Mouse (Mus musculus) ovary, postnatal 10 days (tissue): ENCODE measurements around the gene Tmem63c.

ENCODE experiments used
- DNase-seq: peaks from one replicate; pipeline ENCODE4 v3.0.0; 2022; ENCODE audit warnings: low spot score

Gene Tmem63c

DNA sequence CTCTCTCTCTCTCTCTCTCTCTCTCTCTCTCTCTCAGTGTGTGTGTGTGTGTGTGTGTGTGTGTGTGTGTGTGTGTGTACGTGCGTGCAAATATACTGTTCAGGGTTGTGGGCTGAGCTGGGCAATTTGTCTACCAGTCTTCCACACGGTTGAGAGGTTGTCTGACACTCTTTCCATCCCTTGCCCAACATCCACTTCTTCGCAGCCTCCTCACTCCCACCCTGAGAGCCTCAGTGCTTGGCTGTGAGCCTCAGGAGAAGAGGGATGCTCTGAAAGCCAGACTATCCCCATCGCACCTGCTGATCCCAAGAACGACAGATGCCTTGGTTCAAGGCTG, 20.3 kb upstream of the Tmem63c start:
- no peak for DNase-seq

DNA sequence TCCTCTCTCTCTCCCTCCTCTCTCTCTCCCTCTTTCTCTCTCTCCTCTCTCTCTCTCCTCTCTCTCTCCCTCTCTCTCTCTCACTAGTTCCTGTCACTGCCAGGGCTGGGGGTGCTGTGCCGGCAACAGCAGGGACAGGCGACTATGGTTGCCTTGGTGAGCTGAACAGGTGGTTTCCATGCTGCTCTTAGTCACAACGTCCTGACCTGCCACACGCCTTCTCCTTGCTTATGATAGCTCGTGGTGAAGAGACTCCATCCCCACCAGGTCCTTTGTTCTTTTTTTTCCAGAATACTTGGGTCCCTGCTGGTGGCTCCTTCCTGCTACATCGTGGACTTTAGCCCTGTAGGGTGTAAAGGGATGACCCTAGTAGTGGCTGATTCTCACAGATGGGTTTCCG, 18.9 kb upstream of the Tmem63c start:
- DNase-seq = no peak

- DNase-seq = no peak
These were observed 18.3 kb upstream of the Tmem63c start for GRCm38 (mm10) chr12:87002815-87003214.

DNA sequence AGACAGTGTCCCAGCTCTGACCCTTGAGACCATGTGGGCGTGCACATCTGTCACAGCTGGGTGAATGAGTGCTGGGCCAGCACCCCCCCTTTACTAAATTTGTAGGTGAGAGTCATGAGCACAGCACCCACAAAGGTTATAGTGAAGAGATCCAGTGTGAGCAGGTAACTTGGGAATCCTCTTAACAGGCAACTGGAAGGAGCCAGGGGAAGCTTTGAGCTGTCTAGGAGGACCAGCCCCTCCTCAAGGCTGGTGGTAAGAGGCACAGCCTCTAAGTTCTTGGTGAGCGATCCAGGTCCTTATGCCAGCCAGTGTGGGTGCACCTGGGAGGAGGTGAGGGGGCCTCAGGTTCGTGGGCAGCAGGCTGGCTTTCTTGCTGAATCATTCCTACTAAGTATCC, 17.5 kb upstream of the Tmem63c start:
- no peak for DNase-seq

- DNase-seq = no peak
These were observed 16.5 kb upstream of the Tmem63c start for GRCm38 (mm10) chr12:87004596-87004995.

- no peak for DNase-seq
These were observed 4.1 kb upstream of the Tmem63c start for GRCm38 (mm10) chr12:87017041-87017440.

GRCm38 (mm10) chr12:87018756-87019155, 2.4 kb upstream of the Tmem63c start:
- DNase-seq = no peak

DNA sequence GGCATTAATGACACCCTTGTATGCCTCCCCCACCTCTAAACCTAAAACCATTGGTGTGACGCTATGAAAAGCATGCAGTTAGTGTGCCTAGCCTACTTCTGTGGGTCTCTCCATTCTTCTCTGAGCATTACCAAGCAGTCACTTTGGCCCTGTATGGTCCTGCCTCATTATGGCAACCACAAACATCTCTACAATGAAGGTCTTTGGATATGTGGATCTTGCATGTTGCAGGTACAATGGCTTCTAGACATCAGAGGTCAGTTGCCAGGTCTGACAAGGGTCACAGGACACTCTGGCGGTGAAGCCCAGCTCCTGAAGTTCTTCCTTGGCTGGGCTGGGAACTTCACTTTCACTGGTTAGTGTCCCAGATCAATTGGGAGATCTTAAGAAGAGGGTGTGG, 866 bp downstream of the Tmem63c start:
- no peak for DNase-seq

DNA sequence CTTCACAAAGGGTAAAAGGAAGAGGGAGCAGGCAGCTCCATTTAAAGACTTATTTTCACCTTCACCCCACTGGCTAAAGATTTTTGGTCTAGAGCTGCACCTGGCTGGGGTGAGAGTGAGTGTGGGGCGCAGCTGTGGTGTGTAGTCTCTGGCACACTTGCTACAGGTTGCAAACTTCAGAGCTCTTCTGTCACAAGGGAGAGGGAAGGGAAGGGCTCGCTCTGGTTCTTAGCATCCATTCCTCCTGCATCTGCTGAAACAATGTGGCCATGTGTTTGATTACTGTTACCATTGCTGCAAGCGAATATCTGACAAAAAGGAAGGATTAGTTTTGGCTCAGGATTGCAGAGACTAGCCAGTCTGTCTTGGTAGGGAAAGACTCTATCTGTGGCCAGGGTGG, 2.3 kb downstream of the Tmem63c start:
- no peak for DNase-seq

GRCm38 (mm10) chr12:87026109-87026870, 5.2 kb downstream of the Tmem63c start:
- no peak for DNase-seq

- DNase-seq = no peak
These were observed 5.7 kb downstream of the Tmem63c start for GRCm38 (mm10) chr12:87026871-87027240.

DNA sequence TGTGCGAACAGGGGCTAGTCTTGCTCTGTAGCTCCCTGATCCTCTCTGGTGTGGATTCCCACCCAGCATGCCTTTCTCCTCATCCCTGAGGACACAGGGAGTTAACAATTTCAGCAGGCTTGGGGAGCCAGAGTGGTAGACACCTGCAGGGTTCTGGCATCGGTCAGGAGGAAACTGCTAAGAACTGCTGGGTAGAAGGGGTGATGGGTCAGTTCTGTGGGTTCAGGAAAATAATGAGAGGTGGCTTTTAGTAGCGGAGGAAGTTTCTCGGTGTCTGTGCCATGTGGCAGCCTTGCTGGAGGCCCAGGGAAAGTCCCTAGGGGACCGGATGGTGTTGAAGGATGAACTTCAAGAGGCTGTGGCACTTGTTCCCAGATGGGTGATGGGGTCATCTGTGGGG, 6.3 kb downstream of the Tmem63c start:
- DNase-seq = no peak

DNA sequence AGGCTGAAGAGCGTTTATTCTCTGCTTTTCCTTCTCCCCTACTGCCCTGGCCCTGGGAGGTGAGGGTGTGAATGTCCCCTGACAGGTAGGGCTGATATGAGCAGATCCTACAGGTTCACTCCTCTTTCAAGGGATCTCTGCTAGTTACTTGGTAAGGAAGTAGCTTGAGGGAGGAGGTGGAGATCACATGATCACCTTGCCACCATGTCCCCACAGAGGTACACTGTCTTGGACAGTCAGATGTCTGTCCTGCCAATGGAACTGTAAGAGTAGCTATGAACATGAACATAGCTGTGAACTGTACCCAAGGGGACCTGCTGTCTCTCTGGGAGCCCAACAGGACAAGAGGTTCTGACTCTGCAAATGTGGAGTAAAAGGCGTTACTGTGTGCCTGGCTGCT, 6.9 kb downstream of the Tmem63c start:
- no peak for DNase-seq

DNA sequence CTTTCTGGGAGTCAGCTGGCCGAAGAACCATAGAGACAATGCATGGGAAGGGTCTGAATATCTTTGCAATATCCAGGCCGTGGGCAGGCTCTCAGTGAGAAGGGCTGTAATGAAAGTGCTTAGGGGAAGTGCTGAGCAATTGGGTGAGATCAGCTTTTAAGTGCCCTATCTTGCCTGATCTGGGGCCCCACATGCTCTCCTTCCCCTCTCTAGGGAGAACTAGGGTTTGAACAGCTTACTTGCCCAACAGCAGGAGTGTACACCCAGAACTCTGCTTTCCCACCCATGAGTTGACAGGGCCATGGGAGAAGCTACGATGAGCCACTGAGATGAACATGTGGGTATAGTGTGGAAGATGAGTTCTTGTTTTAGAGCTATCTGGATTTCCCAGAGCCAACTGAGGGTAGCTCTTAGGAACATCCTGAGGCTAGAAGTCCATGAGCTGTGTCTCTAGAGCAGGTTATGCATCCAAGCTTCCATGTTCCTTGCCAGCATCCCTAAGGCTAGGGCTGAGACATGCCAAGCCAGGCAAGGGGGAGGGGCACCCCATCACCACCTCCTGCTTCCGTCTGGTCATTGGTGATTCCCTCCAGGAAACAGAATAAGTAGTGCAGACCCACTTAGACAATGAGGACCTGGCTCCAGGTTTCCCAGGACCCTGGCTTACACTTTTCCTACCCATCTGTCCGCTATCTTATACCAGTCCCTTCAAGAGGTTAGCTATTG, 8.3 kb downstream of the Tmem63c start:
- no peak for DNase-seq

DNA sequence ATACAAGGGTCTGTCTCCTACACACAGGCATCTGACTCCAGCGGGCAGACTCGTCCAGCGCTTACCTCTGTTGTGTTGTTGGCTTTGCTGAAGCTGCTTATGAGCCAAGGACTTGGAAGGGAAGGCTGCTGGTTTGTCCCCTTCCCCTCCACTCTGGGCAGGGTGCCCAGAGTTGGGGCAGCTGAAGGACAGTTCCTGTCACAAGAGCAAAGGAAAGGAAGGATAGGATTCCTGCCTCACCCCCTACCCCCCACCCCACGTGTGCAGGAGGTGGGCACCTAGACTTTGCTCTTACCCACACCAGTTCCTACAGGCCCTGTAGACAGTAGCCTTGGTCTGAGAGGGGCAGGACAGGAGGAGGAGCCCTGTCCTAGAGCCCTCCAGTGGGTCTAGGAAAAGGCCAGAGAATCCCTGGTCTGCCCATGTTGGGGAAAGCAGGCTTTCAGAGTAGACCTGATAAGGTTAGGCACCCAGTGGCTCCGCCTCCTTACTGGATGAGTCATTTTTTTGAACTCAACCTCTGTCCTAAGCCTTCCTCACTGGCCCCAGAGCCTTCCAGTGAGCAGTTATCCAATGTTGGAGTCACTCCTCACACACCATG, 10.1 kb downstream of the Tmem63c start:
- DNase-seq = no peak

GRCm38 (mm10) chr12:87036631-87037030, 15.5 kb downstream of the Tmem63c start:
- no peak for DNase-seq

DNA sequence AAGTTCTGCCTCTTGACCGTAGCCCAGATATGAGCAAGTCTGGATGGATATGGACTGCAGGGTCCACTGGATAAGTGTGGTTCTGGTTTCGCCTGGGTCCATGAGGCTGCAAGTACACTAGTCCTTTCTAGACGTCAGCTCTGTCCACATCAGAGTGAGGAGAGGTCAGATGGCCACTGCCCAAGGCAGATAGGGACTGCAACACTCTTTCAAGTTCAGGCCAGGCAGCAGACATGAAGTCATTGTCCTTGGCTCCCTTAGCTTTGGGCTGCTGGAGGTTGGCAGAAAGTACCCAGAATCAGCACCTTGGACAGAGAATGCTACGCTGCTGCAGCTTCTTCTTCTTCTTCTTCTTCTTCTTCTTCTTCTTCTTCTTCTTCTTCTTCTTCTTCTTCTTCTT, 19.0 kb downstream of the Tmem63c start:
- DNase-seq = no peak

DNA sequence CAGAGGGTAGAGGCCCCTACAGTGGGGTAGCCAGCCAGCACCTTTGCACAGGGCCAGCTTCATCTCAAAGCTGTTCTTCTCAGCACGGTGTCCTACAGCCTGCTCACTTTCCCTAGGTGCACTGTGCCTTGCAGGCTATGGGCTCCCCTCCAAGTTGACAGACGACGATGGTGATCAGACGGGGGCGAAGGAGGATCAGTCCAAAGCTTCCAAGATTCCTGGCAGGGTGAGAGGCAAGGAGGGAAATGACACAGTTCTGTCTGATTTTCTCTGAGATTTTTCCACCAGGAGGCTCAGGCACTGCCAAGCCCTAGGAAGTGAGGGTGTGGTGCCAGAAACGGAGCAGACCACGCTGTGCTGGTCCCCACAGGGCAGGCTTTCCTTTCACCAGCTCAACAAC, 19.7 kb downstream of the Tmem63c start:
- no peak for DNase-seq

DNA sequence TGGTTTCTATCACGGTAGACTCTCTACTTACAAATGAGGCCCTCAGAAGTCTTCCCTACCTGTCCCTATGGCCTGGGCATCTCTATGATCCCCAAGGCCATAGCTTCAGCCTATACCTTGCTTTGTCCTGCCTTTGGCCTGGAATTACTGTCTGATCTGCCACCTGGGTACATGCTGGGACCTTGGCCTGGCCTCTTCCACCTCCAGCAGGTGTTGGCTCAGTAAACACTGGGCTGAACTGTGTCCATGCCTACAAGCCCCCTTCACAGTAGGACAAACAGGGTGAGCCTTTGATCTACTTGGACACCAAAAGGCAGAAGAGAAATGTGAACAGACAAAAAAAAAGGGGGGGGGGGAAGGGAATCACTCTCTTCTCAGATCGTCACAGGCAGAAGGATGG, 21.3 kb downstream of the Tmem63c start:
- no peak for DNase-seq

- no peak for DNase-seq
These were observed 22.1 kb downstream of the Tmem63c start for GRCm38 (mm10) chr12:87043221-87043620.

DNA sequence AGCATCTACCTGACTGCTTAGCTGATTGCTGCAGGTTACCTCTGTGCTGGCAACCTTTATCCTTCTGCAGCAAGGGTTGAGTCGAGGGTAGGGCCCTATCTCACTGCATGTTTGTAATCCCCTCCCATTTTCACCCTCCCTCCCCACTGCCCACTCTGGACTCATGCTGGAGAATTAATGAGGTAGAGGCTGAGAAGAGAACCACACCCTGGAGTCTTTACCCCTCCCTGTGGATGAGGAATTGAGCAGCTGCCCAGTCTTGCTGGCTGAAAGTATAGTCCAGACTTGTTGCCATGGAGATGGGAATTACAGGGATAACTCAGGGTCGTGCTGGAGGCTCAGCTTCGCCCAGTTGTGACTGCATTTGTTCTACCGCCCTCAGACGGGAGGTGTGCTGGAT, 23.6 kb downstream of the Tmem63c start:
- DNase-seq = no peak

DNA sequence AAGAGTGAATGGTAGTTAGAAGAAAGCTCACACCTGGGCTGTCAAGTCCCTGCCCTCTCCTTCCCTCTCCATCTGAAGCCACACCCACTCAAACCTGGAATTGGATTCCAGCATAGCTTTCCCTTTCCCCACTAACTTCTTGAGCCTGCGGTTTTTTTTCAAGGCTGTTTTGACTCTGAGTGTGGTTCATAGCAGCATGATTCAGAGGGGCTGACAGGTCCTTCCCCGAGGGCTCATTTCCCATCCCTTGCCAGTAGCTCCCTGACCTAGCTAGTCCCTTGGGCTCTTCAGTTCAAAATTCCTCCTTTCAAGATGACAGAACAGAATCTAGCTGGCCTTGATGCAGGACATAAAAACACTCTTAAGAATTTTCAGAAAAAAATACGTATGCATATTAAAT, 26.4 kb downstream of the Tmem63c start:
- DNase-seq = no peak

- DNase-seq = peak; percentile 75
These were observed 31.7 kb downstream of the Tmem63c start for GRCm38 (mm10) chr12:87052661-87053321.
